Mouse (Mus musculus) cortical plate, adult 2 months (tissue): ENCODE measurements around the gene Foxj2.

Experiments used
- CTCF ChIP-seq: fragments of 200-500 bp; IDR thresholded peaks from 2 replicates; pipeline ENCODE4 v1.5.1; 2011; ENCODE audit warnings: mild to moderate bottlenecking, control low read depth, low read length; ENCODE audit not compliant: insufficient read depth; ENCODE audit errors: extremely low read depth
- POLR2A ChIP-seq: fragments of 200-500 bp; IDR thresholded peaks from 2 replicates; pipeline ENCODE4 v1.6.1; 2011; ENCODE audit warnings: mild to moderate bottlenecking, low read length, control low read depth; ENCODE audit not compliant: insufficient read depth; ENCODE audit errors: extremely low read depth

DNA sequence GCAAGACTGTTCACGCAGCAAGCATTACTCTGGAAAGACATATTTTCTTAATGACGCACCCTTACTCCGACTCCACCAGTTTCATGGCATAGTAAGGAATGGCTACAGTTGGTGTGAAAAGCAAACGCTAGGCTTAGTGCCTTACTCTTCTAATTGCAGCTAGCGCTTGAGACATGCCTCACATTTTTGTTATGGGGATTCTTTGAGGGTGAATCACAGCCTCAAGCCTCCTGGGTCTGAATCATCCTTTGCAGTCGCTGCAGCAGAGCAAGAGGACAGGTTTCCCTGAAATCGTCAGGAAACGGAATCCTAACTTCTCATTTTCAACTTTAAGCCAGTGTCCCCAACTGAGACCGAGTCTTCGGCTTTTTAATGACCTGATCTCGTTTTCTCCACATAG is 50.1 kb downstream of the Foxj2 start:
- TF ChIP-seq CTCF, result no peak
- TF ChIP-seq POLR2A, result no peak
